Mouse (Mus musculus): Measurements from ENCODE around the gene Abcc3. TPM values are rescaled to one million over a fixed set of nuclear protein-coding genes. Genes with fewer than 3 reads are reported as not detected.

Abcc3 gene
- polyA plus RNA-seq, 1 experiment from 2014 or later: 10.5 TPM

DNA sequence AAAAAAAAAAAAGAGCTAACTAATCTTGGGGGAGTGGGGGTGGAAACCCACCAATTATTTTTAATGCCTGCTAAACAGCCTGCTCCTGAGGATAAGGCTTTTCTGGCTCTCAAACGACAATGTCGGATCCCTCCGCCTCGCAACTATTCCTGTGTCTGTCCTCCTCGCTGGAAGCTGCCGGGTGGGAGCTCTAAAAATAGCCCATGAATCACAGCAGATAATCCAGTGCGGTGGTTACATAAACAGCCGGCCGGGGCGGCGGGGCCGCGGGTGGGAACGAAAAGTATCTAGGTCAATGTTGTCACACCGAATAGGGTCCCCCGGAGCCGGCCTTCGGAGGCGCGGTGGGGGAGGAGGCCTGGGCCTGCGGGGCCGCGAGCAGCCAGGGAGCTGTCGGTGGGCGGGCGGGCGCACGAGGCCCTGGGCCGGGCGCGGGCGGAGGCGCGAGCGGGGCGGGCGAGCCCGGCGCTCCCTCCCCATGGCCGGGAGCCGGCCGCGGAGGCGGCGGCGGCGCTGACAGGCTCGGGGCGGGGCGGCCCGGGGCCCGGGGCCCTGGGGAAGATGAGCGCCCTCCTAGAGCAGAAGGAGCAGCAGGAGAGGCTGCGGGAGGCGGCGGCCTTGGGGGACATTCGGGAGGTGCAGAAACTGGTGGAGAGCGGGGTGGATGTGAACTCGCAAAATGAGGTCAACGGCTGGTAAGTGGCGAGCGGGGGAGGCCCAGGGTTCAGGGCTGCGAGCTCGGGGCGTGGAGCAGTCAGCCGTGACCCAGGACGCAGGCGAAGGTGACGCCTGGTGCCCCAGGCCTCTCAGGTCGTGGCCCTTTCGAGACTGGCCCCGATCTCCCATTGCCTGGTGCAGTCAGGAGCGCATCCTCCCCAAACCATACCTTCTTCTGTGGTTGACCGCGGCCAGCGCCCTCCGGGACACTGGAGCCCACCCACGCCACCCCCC is 64.8 kb downstream of the Abcc3 start, which contains the start of gene Ankrd40:
Gene Ankrd40, plus strand, starts transcription at position 309 of the 951 bp plus-strand sequence.
- Histone ChIP-seq H3K36me3 (ENCODE audit: insufficient read depth, low read length) (no peaks in the 10 kb centered on the region), H3K27me3 (ENCODE audit: insufficient read depth, low read length) (no peaks in the 10 kb centered on the region), H3K27ac (peak within 1 kb of the TSS; percentile 100), H3K4me3 (replicated peaks; ENCODE audit: low read depth, low read length) (peak within 1 kb of the TSS; percentile 70), H3K4me2 (ENCODE audit: low read length) (peak within 1 kb of the TSS; percentile 79), H3K4me1 (replicated peaks; ENCODE audit: insufficient read depth, low read length) (no peaks in the 10 kb centered on the region; the same call in 1 of the 2 replicates), H3K9me3 (replicated peaks; ENCODE audit: low read length) (no peaks in the 10 kb centered on the region), H3K9ac (ENCODE audit: low read depth, low read length) (peak within 1 kb of the TSS; percentile 98)
- ATAC-seq (replicated peaks; ENCODE audit: low FRiP score, low read depth) (peak; percentile 89), DNase-seq (ENCODE audit: low spot score) (peak; percentile 97)
- no peak for TF ChIP-seq CTCF (IDR thresholded peaks at IDR 0.05; ENCODE audit: low read depth)
- WGBS: under 1% methylated on average over 76 of the region's 78 CpGs

DNA sequence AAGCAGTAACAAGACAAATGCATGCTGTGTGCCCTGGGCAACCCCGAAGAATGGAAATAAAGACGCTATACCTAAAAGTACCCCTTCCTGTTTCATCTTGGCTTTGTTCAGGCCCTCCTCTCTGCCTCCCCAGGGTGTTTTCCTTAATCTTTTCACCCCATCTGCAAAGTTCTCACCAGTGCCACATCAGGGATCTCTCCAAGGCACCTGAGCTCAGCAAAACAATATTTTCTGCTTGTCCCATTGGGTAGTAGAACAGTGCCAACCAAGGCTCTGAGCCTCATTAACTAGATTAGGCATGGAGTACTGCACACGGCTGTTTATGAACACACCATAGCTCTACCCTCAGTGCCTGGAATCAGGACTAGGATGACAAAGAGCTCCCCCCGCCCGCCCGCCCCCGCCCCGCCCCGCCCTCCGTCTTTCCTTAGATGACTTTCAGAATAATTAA is 65.8 kb downstream of the Abcc3 start:
- WGBS: 7% methylated on average over 10 of the region's 10 CpGs
- Histone ChIP-seq H3K4me2 (ENCODE audit: low read length) (peak overlapping the region; percentile 79), H3K36me3 (ENCODE audit: insufficient read depth, low read length) (no peaks in the 10 kb centered on the region), H3K27ac (peak overlapping the region; percentile 100), H3K27me3 (ENCODE audit: insufficient read depth, low read length) (no peaks in the 10 kb centered on the region), H3K9me3 (replicated peaks; ENCODE audit: low read length) (no peaks in the 10 kb centered on the region), H3K4me1 (replicated peaks; ENCODE audit: insufficient read depth, low read length) (no peaks in the 10 kb centered on the region; the same call in none of the 2 replicates), H3K9ac (ENCODE audit: low read depth, low read length) (peak overlapping the region; percentile 98), H3K4me3 (replicated peaks; ENCODE audit: low read depth, low read length) (peak overlapping the region; percentile 70)
- DNase-seq (ENCODE audit: low spot score) (peak; percentile 69), ATAC-seq (replicated peaks; ENCODE audit: low FRiP score, low read depth) (0 out of 2 replicates have a peak, but pooled peaks have one; percentile 55)
- no peak for TF ChIP-seq CTCF (IDR thresholded peaks at IDR 0.05; ENCODE audit: low read depth)

DNA sequence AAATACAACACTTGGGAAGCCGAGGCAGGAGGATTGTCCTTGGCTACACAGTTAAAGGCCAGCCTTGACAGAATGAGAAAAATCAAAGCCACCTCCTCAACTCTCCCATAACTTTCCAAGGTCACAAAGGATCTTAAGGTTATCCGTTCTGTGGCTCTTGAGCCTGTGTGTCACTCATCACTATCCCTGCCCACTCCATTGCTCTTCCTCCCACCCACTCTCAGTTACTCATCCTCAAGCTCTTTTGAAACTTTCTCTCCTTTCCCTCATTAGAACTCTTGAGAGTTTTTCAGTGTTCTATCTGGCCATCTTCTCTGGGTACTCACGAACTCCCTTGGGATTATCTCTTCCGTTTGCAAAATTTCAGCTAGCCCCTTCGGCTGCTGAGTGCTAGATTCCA is 68.2 kb downstream of the Abcc3 start:
- Histone ChIP-seq H3K4me3 (replicated peaks; ENCODE audit: low read depth, low read length) (no peak overlapping the region), H3K36me3 (ENCODE audit: insufficient read depth, low read length) (no peaks in the 10 kb centered on the region), H3K9ac (ENCODE audit: low read depth, low read length) (no peak overlapping the region), H3K4me1 (replicated peaks; ENCODE audit: insufficient read depth, low read length) (no peaks in the 10 kb centered on the region; the same call in none of the 2 replicates), H3K4me2 (ENCODE audit: low read length) (no peak overlapping the region), H3K27ac (no peak overlapping the region), H3K9me3 (replicated peaks; ENCODE audit: low read length) (no peaks in the 10 kb centered on the region), H3K27me3 (ENCODE audit: insufficient read depth, low read length) (no peaks in the 10 kb centered on the region)
- WGBS: 86% methylated on average over 5 of the region's 5 CpGs
- no peak for TF ChIP-seq CTCF (IDR thresholded peaks at IDR 0.05; ENCODE audit: low read depth)
- DNase-seq (ENCODE audit: low spot score) (no peak), ATAC-seq (replicated peaks; ENCODE audit: low FRiP score, low read depth) (no peak)

DNA sequence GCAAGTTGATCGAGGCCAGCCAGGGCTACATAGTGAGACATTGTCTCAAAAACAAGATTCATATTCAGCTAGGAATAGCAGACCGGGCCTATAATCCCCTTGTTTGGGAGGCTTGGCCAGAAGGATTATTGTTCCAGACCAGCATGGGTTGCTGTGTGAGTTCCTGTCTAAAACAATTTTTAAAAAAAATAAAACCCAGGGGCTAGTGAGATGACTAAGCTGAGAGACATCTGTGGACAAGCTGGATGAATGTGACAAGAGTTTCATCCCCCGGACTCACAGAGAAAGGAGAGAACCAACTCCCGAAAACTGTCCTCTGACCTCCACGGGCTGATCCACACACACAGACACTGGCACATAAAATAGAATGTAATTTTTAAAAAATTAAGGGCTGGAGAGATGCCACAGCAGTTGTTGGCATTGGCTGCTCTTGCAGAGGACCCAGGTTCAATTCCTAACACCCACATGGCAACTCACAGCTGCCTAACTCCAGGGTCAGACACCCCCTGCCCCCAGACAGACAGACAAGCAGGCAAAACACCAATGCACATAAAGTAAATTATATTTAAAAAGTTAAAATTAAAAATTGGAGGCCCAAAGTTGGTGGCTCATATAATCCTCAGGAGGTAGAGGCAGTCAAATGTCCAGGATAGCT is 69.4 kb downstream of the Abcc3 start:
- Histone ChIP-seq H3K4me1 (replicated peaks; ENCODE audit: insufficient read depth, low read length) (no peaks in the 10 kb centered on the region; the same call in none of the 2 replicates), H3K36me3 (ENCODE audit: insufficient read depth, low read length) (no peaks in the 10 kb centered on the region), H3K4me2 (ENCODE audit: low read length) (no peak overlapping the region), H3K27me3 (ENCODE audit: insufficient read depth, low read length) (no peaks in the 10 kb centered on the region), H3K9me3 (replicated peaks; ENCODE audit: low read length) (no peaks in the 10 kb centered on the region), H3K27ac (no peak overlapping the region), H3K9ac (ENCODE audit: low read depth, low read length) (no peak overlapping the region), H3K4me3 (replicated peaks; ENCODE audit: low read depth, low read length) (no peak overlapping the region)
- WGBS: 77% methylated on average over 5 of the region's 5 CpGs
- TF ChIP-seq CTCF (IDR thresholded peaks at IDR 0.05; ENCODE audit: low read depth): no peak
- DNase-seq (ENCODE audit: low spot score) (no peak), ATAC-seq (replicated peaks; ENCODE audit: low FRiP score, low read depth) (no peak)

DNA sequence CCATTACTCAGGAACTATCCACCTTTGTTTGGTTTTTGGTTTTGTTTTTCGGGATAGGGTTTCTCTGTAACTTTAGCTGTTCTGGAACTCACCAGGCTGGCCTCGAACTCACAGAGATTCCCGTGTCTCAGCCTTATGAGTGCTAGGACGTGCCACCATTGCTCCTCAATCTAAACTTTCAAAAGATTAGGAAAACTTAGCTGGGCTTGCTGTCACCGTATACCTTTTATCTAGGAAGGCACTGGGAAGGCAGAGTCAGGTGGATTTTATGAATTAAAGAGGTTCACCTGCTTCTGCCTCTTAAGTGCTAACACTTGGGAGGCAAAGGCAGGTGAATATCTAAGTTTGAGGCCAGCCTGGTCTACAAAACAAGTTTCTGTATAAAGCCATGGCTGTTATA is 70.2 kb downstream of the Abcc3 start:
- Histone ChIP-seq H3K4me1 (replicated peaks; ENCODE audit: insufficient read depth, low read length) (peaks cover under 1% of the 10 kb centered on the region), H3K9me3 (replicated peaks; ENCODE audit: low read length) (no peaks in the 10 kb centered on the region), H3K9ac (ENCODE audit: low read depth, low read length) (peak overlapping the region; percentile 99), H3K4me3 (replicated peaks; ENCODE audit: low read depth, low read length) (peak overlapping the region; percentile 98), H3K27me3 (ENCODE audit: insufficient read depth, low read length) (no peaks in the 10 kb centered on the region), H3K4me2 (ENCODE audit: low read length) (peak overlapping the region; percentile 61), H3K36me3 (ENCODE audit: insufficient read depth, low read length) (no peaks in the 10 kb centered on the region), H3K27ac (peak overlapping the region; percentile 99)
- DNase-seq (ENCODE audit: low spot score): no peak
- WGBS: 32% methylated on average over 5 of the region's 5 CpGs
- ATAC-seq (replicated peaks; ENCODE audit: low FRiP score, low read depth): no peak
- no peak for TF ChIP-seq CTCF (IDR thresholded peaks at IDR 0.05; ENCODE audit: low read depth)

DNA sequence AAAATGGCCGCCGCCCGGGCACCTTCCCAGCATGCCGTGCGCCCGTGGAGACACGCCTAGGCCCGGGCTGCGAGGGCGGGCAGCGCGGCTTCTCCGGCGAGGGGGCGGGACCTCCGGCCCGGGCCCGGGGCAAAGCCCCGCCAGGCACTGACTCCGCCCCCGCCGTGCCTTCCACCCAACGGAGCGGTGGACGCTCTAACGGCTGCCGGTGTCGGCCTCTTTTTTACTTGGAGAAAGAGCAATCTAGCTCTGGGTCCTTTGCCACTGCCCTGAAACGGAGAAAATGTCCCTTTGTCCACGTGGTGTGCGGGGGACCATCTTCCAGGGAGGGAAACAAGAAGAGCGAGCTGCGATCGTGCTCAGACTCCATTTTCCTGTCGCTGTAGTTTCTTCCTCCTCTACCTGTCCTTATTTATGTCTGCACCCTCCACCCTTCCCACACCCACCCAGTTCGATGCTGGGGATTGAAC is 70.8 kb downstream of the Abcc3 start, which contains the start of gene Luc7l3:
Gene Luc7l3, minus strand, starts transcription at position 58 of the 470 bp plus-strand sequence.
- H3K4me1 ChIP-seq (replicated peaks; ENCODE audit: insufficient read depth, low read length): peaks cover 6% of the 10 kb centered on the region
- no peaks in the 10 kb centered on the region for H3K36me3 ChIP-seq (ENCODE audit: insufficient read depth, low read length)
- H3K4me2 ChIP-seq (ENCODE audit: low read length): peak within 1 kb of the TSS; percentile 61
- H3K9me3 ChIP-seq (replicated peaks; ENCODE audit: low read length): no peaks in the 10 kb centered on the region
- DNase-seq (ENCODE audit: low spot score) (peak; percentile 97), ATAC-seq (replicated peaks; ENCODE audit: low FRiP score, low read depth) (peak; percentile 95)
- no peak for TF ChIP-seq CTCF (IDR thresholded peaks at IDR 0.05; ENCODE audit: low read depth)
- peak within 1 kb of the TSS; percentile 99 for H3K9ac ChIP-seq (ENCODE audit: low read depth, low read length)
- H3K27ac ChIP-seq: peak within 1 kb of the TSS; percentile 99
- no peaks in the 10 kb centered on the region for H3K27me3 ChIP-seq (ENCODE audit: insufficient read depth, low read length)
- WGBS: under 1% methylated on average over 36 of the region's 36 CpGs
- peak within 1 kb of the TSS; percentile 98 for H3K4me3 ChIP-seq (replicated peaks; ENCODE audit: low read depth, low read length)

Data from kidney, postnatal 0 days (tissue).